Mouse (Mus musculus): ENCODE measurements around the gene App. TPM values are rescaled to one million over a fixed set of nuclear protein-coding genes. Genes with fewer than 3 reads are reported as not detected.

Gene App
- polyA plus RNA-seq, 2 experiments, result 11.9 to 16.9 TPM

DNA sequence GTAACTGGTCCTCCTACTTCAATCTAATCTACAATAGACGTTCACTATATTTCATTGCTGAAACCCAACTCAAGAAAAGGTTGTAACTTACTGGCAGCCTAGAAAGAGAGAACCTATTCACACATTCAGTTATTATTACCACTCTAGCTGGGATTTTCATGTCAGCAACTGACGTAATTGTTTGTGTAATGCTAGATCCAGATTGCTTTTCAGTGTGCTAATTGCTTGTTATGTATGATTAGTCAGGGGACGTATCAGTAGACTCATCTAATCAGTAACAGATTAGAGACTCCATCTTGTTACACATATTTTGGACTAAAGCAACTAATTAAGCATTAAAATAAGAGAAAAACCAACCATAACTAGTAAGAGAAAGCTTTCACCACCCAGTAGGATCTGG is 30.4 kb downstream of the App start:
- no peak overlapping the region for H3K4me2 ChIP-seq (ENCODE audit: low read depth)
- no peaks in the 10 kb centered on the region for H3K4me1 ChIP-seq (replicated peaks; ENCODE audit: control insufficient read depth in 2 of 2, insufficient read depth in 2 of 2, low read length in 1 of 2)
- H3K9me3 ChIP-seq (ENCODE audit: control insufficient read depth, low read length), result no peaks in the 10 kb centered on the region
- no peak overlapping the region for H3K27ac ChIP-seq
- no peak overlapping the region for H3K4me3 ChIP-seq (ENCODE audit: insufficient read depth in 1 of 2, low read depth in 2 of 2, low read length in 2 of 2)
- H3K36me3 ChIP-seq (replicated peaks; ENCODE audit: control insufficient read depth, insufficient read depth, low read depth), result no peaks in the 10 kb centered on the region
- no peaks in the 10 kb centered on the region for H3K27me3 ChIP-seq (ENCODE audit: control insufficient read depth, insufficient read depth, low read length)
- H3K9ac ChIP-seq (replicated peaks), result no peak overlapping the region
- TF ChIP-seq CTCF (IDR thresholded peaks at IDR 0.05; ENCODE audit: low read depth), result no peak
- TF ChIP-seq EP300 (IDR thresholded peaks at IDR 0.05; ENCODE audit: low read depth), result no peak
- 58% methylated on average over 3 of the region's 3 CpGs for WGBS (ENCODE audit: insufficient replicate concordance)
- ATAC-seq (ENCODE audit: insufficient read depth) (no peak), DNase-seq (ENCODE audit: low read depth in 3 of 3, low spot score in 3 of 3) (no peak)

DNA sequence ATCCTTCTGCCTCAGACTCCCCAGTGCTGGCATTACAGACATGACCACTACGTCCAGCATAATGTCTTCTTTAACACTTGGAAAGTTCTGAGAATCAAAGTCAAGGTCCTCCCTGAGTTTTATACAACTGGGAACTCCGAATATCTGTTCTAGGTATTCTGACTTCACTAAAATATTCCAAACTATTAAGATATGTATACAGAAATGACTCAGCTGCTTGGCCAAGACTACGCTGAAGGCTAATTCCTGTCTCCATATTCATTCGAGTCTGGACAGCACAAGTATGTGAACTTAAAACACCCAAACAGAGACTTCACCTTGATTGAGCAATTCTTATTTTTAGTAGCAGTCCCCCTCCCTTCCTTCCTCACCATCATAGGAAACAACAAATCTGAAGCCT is 32.2 kb downstream of the App start:
- Histone ChIP-seq H3K9me3 (ENCODE audit: control insufficient read depth, low read length) (no peaks in the 10 kb centered on the region), H3K9ac (replicated peaks) (no peak overlapping the region), H3K4me3 (ENCODE audit: insufficient read depth in 1 of 2, low read depth in 2 of 2, low read length in 2 of 2) (no peak overlapping the region), H3K36me3 (replicated peaks; ENCODE audit: control insufficient read depth, insufficient read depth, low read depth) (no peaks in the 10 kb centered on the region), H3K4me2 (ENCODE audit: low read depth) (no peak overlapping the region), H3K27me3 (ENCODE audit: control insufficient read depth, insufficient read depth, low read length) (no peaks in the 10 kb centered on the region), H3K4me1 (replicated peaks; ENCODE audit: control insufficient read depth in 2 of 2, insufficient read depth in 2 of 2, low read length in 1 of 2) (no peaks in the 10 kb centered on the region), H3K27ac (no peak overlapping the region)
- no peak for TF ChIP-seq CTCF (IDR thresholded peaks at IDR 0.05; ENCODE audit: low read depth)
- TF ChIP-seq EP300 (IDR thresholded peaks at IDR 0.05; ENCODE audit: low read depth), result no peak
- no peak for DNase-seq (ENCODE audit: low read depth in 3 of 3, low spot score in 3 of 3)
- WGBS (ENCODE audit: insufficient replicate concordance), result 64% methylated on average over 4 of the region's 4 CpGs
- ATAC-seq (ENCODE audit: insufficient read depth), result no peak

DNA sequence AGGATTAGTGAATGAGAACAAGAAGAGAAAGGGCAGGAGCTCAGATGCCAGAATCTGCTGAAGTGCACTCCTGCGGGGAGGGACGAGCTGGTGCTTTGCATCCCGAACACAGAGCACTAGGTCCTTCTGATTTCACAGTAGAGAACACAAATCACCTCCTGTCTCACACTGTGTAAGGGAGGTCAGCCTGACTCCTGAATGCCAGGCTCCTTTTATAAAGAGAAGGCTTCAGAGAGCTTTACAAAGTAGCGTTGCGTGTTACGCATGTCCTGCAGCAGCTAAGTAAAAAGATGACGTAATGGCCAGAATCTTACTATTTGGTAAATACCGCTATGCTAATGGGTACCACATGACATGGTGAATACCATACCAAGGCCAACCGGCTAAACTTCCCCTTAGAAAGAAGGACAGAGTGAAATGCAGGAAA is 34.4 kb downstream of the App start:
- Histone ChIP-seq H3K27ac (no peak overlapping the region), H3K27me3 (ENCODE audit: control insufficient read depth, insufficient read depth, low read length) (no peaks in the 10 kb centered on the region), H3K9me3 (ENCODE audit: control insufficient read depth, low read length) (no peaks in the 10 kb centered on the region), H3K9ac (replicated peaks) (no peak overlapping the region), H3K4me3 (ENCODE audit: insufficient read depth in 1 of 2, low read depth in 2 of 2, low read length in 2 of 2) (no peak overlapping the region), H3K36me3 (replicated peaks; ENCODE audit: control insufficient read depth, insufficient read depth, low read depth) (no peaks in the 10 kb centered on the region), H3K4me1 (replicated peaks; ENCODE audit: control insufficient read depth in 2 of 2, insufficient read depth in 2 of 2, low read length in 1 of 2) (peaks cover 0 to 3% of the 10 kb centered on the region in 2 experiments; a peak in 2 of 4 replicates), H3K4me2 (ENCODE audit: low read depth) (no peak overlapping the region)
- TF ChIP-seq CTCF (IDR thresholded peaks at IDR 0.05; ENCODE audit: low read depth) (no peak), EP300 (IDR thresholded peaks at IDR 0.05; ENCODE audit: low read depth) (no peak)
- WGBS (ENCODE audit: insufficient replicate concordance), result 65% methylated on average over 9 of the region's 9 CpGs
- ATAC-seq (ENCODE audit: insufficient read depth) (no peak), DNase-seq (ENCODE audit: low read depth in 3 of 3, low spot score in 3 of 3) (no peak)

DNA sequence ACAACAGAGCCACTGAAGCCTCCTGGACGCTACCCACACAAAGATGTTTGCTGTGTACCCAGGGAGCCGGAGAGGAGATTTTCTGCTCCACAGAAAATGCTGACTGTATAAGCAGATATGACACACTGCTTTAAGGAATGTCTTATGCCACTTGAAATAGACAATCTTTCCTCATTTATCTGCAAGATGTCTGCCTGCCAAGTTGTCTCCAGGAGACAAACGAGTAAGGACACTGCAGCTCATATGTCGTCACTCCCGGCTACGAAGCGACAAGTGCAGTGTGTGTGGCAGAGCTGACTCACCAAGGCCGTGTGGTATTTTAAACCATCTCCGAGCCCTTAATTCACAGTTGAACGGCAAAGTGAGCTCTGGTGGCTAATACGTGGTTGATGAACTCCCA is 36.2 kb downstream of the App start:
- DNase-seq (ENCODE audit: low read depth in 3 of 3, low spot score in 3 of 3) (no peak), ATAC-seq (ENCODE audit: insufficient read depth) (no peak)
- TF ChIP-seq EP300 (IDR thresholded peaks at IDR 0.05; ENCODE audit: low read depth) (no peak), CTCF (IDR thresholded peaks at IDR 0.05; ENCODE audit: low read depth) (no peak)
- no peaks in the 10 kb centered on the region for H3K36me3 ChIP-seq (replicated peaks; ENCODE audit: control insufficient read depth, insufficient read depth, low read depth)
- H3K27ac ChIP-seq, result no peak overlapping the region
- 78% methylated on average over 11 of the region's 11 CpGs for WGBS (ENCODE audit: insufficient replicate concordance)
- no peak overlapping the region for H3K4me3 ChIP-seq (ENCODE audit: insufficient read depth in 1 of 2, low read depth in 2 of 2, low read length in 2 of 2)
- H3K4me2 ChIP-seq (ENCODE audit: low read depth), result no peak overlapping the region
- H3K27me3 ChIP-seq (ENCODE audit: control insufficient read depth, insufficient read depth, low read length), result no peaks in the 10 kb centered on the region
- no peak overlapping the region for H3K9ac ChIP-seq (replicated peaks)
- peaks cover 3 to 18% of the 10 kb centered on the region in 2 experiments; a peak in 3 of 4 replicates for H3K4me1 ChIP-seq (replicated peaks; ENCODE audit: control insufficient read depth in 2 of 2, insufficient read depth in 2 of 2, low read length in 1 of 2)
- H3K9me3 ChIP-seq (ENCODE audit: control insufficient read depth, low read length), result no peaks in the 10 kb centered on the region

DNA sequence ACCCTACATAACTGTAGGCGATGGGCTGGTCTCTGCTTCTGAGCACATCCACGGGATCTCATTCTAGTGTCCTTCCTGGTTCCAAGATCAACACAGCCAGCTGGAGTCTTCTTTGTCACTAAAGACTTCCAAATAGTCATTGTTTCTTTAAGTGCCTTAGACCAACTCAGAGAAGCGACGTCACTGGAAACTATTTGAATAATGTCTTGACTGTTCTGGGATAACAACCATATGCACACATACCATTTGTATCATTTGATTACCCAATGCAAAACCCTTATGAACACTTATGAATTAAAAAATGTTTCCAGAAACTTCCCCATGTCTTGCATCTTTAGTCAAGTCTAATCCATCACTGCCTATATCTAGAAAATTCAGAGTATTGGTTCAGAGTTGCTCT is 37.5 kb downstream of the App start:
- peaks cover 11 to 28% of the 10 kb centered on the region in 2 experiments for H3K4me1 ChIP-seq (replicated peaks; ENCODE audit: control insufficient read depth in 2 of 2, insufficient read depth in 2 of 2, low read length in 1 of 2)
- ATAC-seq (ENCODE audit: insufficient read depth) (no peak), DNase-seq (ENCODE audit: low read depth in 3 of 3, low spot score in 3 of 3) (no peak)
- no peak overlapping the region for H3K27ac ChIP-seq
- 61% methylated on average over 4 of the region's 4 CpGs for WGBS (ENCODE audit: insufficient replicate concordance)
- H3K9ac ChIP-seq (replicated peaks), result no peak overlapping the region
- H3K36me3 ChIP-seq (replicated peaks; ENCODE audit: control insufficient read depth, insufficient read depth, low read depth), result no peaks in the 10 kb centered on the region
- no peaks in the 10 kb centered on the region for H3K27me3 ChIP-seq (ENCODE audit: control insufficient read depth, insufficient read depth, low read length)
- no peaks in the 10 kb centered on the region for H3K9me3 ChIP-seq (ENCODE audit: control insufficient read depth, low read length)
- TF ChIP-seq EP300 (IDR thresholded peaks at IDR 0.05; ENCODE audit: low read depth), result no peak
- no peak for TF ChIP-seq CTCF (IDR thresholded peaks at IDR 0.05; ENCODE audit: low read depth)
- H3K4me3 ChIP-seq (ENCODE audit: insufficient read depth in 1 of 2, low read depth in 2 of 2, low read length in 2 of 2), result no peak overlapping the region
- H3K4me2 ChIP-seq (ENCODE audit: low read depth), result no peak overlapping the region
